18 mouse cellular contexts compared by ENCODE assay signal in genomic region chr14:30856885-30857507, GRCm38 (mm10). TPM values are rescaled to one million over a fixed set of nuclear protein-coding genes. Genes with fewer than 3 reads are reported as not detected.
DNase-seq lines count a peak whose midpoint lies in the region; ATAC-seq lines count a peak whose summit lies in the region.
"Had no signal": no experiment of that assay in that cellular context is flagged by ENCODE, and none has a peak within 500 bp of the region (broad histone marks: within the 10 kb centered on the region; RNA-seq: fewer than 3 reads in every experiment).

No protein-coding gene starts in this region.

- ATAC-seq in cerebellum, adult (ENCODE audit: insufficient number of reproducible peaks, low FRiP score, low TSS enrichment): peak; percentile 43; the same call in 1 of the 2 replicates
- ATAC-seq: CD4-positive, CD25-positive, alpha-beta regulatory T cell, adult 4 months; forebrain, embryonic 14.5 days had no signal

- no peak for DNase-seq in cerebellum, postnatal 4 days (ENCODE audit: low spot score in 2 of 2)
- peak; percentile 25 for DNase-seq in right cerebral cortex, adult 18-20 months
- DNase-seq in right cerebral cortex, postnatal 10 days (ENCODE audit: low spot score in 2 of 2): no peak
- peak; percentile 41 to 57 for DNase-seq in cerebellum, postnatal 36 days
- DNase-seq in gastrocnemius, postnatal 25 days: no peak
- DNase-seq in ovary, adult 18-20 months (ENCODE audit: low spot score): no peak
- no peak for DNase-seq in layer of hippocampus, adult 8-10 months (ENCODE audit: low spot score in 2 of 2)
- DNase-seq: adrenal gland, postnatal 36 days; heart, postnatal 14 days; kidney, adult 11 months; left cerebral cortex, postnatal 4 days; retina, postnatal 1 day; thymus, postnatal 25 days had no signal

RNA-seq across cellular contexts. Expression of gene Mustn1, which starts 22.0 kb away (rescaled TPM):
- 100 to 1,000 TPM in 1 of 2 experiments, 10 to 100 TPM in 1; 54.6 to 343 TPM for total RNA-seq in gastrocnemius, postnatal 25 days (2021)
- 1 to 10 TPM; 1.3 to 3.1 (median 1.8) TPM for total RNA-seq in layer of hippocampus, adult 8-10 months (2022)

RNA-seq across cellular contexts. Expression of gene Itih4, which starts 29.3 kb away (rescaled TPM):
- total RNA-seq in gastrocnemius, postnatal 25 days (2021): not detected
- under 1 TPM in 1 of 4 experiments, not detected in 3; 0.25 TPM for total RNA-seq in layer of hippocampus, adult 8-10 months (2022)
- total RNA-seq: granulocyte monocyte progenitor cell, adult 5-6 weeks; left cerebral cortex, postnatal 4 days; midbrain, postnatal 0 days had no signal

RNA-seq across cellular contexts. Expression of gene Tmem110, which starts 31.6 kb away (rescaled TPM):
- 1 to 10 TPM; 6.3 TPM for total RNA-seq in gastrocnemius, postnatal 25 days (2021)
- 10 to 100 TPM; 22.8 to 27.8 (median 25.8) TPM for total RNA-seq in layer of hippocampus, adult 8-10 months (2022)

Comparison
In these comparisons a context has a peak if more than half of its experiments do, and no peak if none do; other contexts are left out.
1. DNase-seq: peak in right cerebral cortex, adult 18-20 months (single experiment) and cerebellum, postnatal 36 days (2 of 2); none in cerebellum, postnatal 4 days (0 of 2), right cerebral cortex, postnatal 10 days (0 of 2), gastrocnemius, postnatal 25 days (single experiment), ovary, adult 18-20 months (single experiment) and layer of hippocampus, adult 8-10 months (0 of 2).
2. RNA of gene Mustn1, which starts 22.0 kb away (total RNA-seq): 54.6 to 343 TPM in gastrocnemius, postnatal 25 days; 1.3 to 3.1 TPM in layer of hippocampus, adult 8-10 months; every median in the first group is over 10 times any median in the second.